Mouse (Mus musculus) layer of hippocampus, postnatal 10 days (tissue): ENCODE measurements around the gene Agap1. TPM values are rescaled to one million over a fixed set of nuclear protein-coding genes. Genes with fewer than 3 reads are reported as not detected.

ENCODE experiments used
- DNase-seq, 2 experiments: peaks; one replicate each; pipeline ENCODE4 v3.0.0; 2021; ENCODE audit warnings: low spot score in 2 of 2
- total RNA-seq, 2 experiments: library from RNA; stranded (reverse); gene quantifications; 2 replicates each; pipeline ENCODE4 v1.2.3; 2021

Gene Agap1
- total RNA-seq, 2 experiments from 2014 or later = 313 to 315 TPM

DNA sequence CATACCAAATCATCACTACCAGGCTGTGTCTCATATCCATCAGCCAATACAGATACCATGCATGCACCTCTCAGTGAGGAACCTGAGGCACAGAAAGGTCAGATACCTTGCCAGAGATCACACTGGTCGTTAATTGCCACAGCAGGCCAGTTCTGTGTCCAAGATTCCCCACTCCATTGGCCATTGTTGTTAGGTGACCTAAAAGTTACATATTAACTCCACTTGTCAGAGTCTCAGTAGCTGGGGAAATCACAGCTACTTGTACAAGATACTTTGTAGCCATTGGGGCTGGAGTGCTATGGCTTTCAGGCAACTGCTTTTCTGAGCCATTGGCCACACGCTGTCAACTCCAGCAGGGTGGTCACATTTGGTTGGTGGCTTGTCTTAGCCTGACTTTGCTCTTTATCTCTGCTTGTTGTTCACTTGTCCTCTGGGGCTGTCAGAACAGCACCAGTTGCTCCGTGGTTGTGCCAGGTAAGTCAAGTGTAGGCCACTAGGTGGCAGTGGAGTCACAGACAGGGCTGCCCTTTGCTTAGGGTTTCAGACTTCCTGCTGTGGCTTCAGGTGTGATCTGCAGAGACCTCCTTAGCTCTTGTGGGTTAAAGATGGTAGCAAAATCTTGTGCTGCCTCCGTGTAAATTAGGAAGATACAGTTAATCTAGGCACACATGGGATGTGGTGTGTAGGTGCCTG is 191.9 kb downstream of the Agap1 start:
- peak; percentile 70 to 76 for DNase-seq

GRCm38 (mm10) chr1:89647505-89647904 is 192.9 kb downstream of the Agap1 start:
- DNase-seq = no peak

GRCm38 (mm10) chr1:89650557-89650956 is 196.0 kb downstream of the Agap1 start:
- DNase-seq = no peak

- DNase-seq = no peak
Observed at GRCm38 (mm10) chr1:89656167-89656566, 201.6 kb downstream of the Agap1 start.

DNA sequence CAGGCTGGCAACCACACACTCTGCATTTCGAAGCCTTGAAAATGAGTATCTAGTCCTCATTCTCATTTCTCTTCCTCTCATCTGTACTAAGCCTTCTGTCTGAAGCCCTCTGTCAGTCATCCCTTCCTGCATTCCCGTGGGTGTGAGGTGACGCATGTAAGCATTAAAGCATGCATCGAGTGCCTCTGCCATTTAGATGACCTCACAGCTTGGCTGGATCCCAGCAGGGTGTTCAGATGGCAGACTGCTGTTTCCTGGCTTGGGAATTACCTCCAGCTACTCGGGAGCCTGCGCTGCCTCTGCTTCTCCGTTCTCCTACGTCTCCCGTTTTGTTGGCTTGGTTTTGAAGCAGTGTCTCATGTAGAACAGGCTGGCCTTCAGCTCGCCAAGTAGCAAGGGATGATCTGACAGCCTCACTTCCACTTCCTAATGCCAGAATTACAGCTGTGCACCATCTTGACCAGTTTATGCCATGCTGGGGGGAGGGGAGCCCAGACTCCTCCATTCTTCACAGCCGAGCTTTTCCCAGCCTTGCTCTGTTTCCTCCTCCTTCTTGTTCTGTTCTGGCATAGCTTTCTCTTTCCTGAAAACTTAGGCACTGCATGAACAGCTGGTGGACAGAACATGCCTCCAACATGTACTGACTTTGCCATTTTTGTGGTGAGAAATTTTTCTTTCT is 202.2 kb downstream of the Agap1 start:
- peak; percentile 31 to 41 for DNase-seq

DNA sequence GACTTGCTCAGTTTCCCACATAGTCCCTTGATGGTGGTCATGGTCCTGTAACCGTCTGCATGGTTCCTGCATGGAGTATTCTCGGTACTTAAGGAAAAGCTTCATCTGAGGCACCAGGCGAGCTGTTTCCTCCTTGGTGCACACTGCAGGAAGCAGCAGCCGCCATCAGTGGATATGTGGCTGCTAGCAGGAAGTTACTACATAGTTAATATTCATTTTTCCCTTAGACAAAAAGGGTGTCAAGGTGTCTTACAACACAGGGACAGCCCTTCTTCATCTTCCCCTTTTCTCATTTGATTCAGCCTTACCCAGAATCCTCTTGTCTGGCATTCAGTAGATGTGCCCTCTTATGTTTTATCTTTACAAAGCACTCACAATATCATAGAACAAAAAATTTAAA is 206.2 kb downstream of the Agap1 start:
- DNase-seq = no peak

GRCm38 (mm10) chr1:89666154-89666553 is 211.5 kb downstream of the Agap1 start:
- DNase-seq = no peak

DNA sequence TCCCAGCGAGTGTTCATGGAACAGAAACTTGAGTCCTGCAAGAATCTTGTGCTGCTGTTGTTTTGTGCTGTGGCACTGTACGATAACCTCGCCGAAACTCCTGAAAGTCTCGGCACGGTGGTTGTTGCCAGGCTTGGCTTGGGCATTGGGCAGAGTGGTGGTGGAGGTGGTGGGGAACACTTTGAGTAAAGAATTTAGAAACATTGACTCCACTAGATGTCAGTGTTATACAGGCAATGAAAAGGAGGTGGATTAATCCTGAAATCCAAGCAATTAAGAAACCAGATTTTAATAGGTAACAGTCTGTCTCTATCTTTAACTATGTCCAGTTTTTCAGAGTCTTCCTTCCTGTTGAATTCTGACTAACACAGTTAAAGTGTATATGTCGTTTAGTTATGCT is 212.8 kb downstream of the Agap1 start:
- no peak for DNase-seq

GRCm38 (mm10) chr1:89668635-89669034 is 214.0 kb downstream of the Agap1 start:
- DNase-seq = no peak

DNA sequence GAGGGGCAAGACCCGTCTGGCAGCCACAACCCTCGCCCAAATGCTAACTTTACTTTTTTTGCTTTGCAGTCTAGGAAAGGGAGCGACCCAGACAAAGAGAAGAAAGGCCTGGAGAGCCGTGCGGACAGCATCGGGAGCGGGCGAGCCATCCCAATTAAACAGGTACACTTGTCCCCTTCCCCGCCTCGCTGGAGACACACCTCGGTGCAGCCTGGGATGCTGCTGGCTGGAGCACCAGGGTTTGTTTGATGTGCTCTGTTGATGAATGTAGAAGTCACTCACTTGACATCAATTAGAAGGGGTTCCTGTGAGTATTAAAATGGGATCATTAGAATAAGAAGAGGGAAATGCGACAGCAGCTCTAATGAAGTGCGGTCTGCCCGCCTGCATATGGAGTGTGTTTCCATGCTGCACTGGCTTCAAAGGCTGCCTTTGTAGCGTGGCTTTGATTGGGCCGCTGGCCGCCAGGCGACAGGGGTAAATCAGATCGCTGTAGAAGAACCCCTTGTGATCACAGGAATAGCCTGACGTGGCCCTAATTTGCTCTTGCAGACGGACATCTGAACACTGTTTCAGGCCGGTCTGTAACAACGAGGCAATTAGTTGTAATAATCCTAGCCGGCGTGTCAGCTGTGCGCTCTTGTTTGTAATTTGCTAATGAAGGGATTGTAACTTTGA is 216.6 kb downstream of the Agap1 start:
- peak in 1 of 2 experiments; percentile 28 for DNase-seq

GRCm38 (mm10) chr1:89673071-89673470 is 218.5 kb downstream of the Agap1 start:
- no peak for DNase-seq

DNA sequence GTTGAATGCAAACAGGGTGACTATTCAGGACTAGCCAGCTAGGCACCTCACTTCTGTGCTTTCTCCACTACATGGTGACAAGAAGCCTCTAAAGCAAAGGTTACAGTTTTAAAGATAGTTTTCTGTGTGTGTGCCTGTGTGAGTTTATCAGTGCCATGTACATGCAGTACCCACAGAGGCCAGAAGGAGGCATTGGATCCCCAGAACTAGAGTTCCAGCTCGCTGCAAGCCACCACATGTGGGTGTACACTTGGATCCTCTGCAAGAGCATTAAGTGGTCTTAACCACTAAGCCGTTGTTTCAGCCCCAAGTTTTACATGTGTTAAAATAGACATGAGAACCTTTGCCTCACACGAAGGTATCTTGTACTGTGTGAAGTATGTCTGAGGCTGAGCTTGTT is 219.1 kb downstream of the Agap1 start:
- peak in 1 of 2 experiments; percentile 33 for DNase-seq

DNA sequence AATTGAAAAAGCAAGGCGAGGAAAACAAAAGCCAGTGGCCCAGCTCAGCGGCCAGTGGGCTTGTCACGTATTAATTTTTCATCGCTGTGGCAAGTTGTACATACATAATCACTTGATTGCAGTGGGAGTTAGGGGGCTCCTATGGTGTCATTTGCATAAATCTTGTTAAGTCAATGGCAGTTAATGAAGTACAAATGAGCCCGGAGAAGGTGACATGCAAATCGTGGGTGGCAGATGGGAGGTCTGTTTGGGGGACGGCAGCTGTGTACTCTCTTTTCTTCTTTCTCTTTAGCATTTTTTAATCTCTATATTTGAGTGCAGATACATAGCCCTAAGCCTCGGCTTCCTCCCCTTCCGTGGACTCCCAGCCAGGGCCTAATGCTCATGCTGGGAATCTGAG is 220.1 kb downstream of the Agap1 start:
- no peak for DNase-seq

- peak; percentile 59 to 64 for DNase-seq
Observed at GRCm38 (mm10) chr1:89676411-89676810, 221.8 kb downstream of the Agap1 start.

DNA sequence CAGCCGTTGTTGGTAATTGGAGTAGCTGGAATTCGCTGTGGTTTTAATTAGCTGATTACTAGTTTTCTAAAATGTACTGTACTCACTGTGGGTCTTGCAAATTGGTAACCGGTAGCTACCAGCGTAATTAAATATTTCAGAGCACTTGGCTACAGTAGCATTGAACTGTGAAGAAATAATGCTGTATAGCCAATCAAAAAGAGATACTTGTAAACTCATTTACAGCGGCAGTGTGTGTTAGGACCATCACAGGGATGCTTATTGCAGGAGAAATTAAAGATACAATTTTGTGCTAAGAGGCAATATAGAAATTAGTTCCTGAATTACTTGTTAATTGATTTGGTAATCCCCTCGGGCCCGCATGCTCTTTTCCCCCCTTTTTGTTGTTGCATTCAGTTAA is 226.1 kb downstream of the Agap1 start:
- DNase-seq = no peak

DNA sequence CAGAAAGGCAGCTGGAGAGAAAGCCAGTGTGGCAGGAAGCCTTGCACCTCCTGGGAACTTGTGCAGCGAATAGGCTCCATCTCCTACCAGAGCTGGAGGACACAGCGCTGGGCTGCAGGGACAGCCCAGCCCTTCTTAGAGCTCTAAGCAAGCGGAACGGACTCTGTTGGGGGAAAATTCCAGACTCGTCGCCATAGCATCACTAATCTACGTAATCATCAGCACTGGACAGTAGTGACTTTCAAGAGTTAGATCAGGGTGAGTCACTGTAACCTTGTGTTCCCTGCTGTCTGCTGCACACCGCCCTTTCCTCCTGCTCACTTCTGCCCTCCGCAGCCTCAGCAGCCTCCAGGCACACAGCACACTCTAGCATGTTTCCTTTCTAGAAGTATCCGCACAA is 234.3 kb downstream of the Agap1 start:
- no peak for DNase-seq

- no peak for DNase-seq
Observed at GRCm38 (mm10) chr1:89689544-89690212, 235.1 kb downstream of the Agap1 start.

DNA sequence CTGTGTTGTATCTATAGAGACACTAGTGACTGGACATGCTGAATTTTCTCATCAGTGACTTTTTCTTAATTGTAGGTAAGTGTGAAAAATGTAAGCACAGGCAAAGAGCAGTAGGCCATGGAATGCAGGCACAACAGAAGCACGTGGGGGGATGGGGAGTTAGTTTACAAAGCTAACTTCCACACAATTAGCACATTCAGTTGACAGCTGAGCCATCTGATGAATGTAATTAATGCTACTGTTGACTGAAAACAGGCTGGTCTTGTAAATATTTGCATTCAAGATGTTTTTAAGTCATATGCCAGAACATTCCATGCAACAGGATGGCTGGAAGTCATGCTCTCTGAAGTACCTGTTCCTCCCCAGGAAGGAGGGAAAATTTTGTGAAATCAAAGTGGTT is 236.5 kb downstream of the Agap1 start:
- DNase-seq = no peak

GRCm38 (mm10) chr1:89692420-89692819 is 237.8 kb downstream of the Agap1 start:
- no peak for DNase-seq

GRCm38 (mm10) chr1:89694916-89695315 is 240.3 kb downstream of the Agap1 start:
- no peak for DNase-seq

DNA sequence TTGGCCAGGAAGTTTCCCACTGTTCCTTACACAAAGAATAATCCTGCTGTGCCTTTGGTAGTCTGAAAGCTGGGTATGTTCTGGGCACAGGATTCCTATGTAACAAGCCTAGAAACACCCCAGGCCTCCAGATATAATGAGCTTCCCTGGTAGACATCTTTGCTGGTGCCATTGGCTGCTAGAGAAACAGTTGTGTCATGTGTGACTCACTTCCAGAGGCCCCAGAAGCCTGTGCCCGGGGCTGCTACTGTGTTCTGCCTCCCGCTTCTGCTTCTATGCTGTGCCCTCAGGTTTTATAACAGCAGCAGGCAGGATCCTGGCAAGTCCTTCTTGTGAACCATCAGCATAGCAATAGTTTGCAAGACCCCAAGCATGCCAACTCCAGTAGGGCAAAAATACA is 242.6 kb downstream of the Agap1 start:
- DNase-seq = no peak

- no peak for DNase-seq
Observed at GRCm38 (mm10) chr1:89700166-89700565, 245.6 kb downstream of the Agap1 start.
